Mouse (Mus musculus) MEL (cell line): ENCODE results near the gene Syn2.

Source experiments
- MAX ChIP-seq: IDR thresholded peaks from 2 replicates; pipeline ENCODE4 v1.6.1; 2011; ENCODE audit warnings: low read length, improper control_type of control experiment
- MYC ChIP-seq: IDR thresholded peaks from 2 replicates; pipeline ENCODE4 v1.6.1; 2011; ENCODE audit warnings: low read depth, mild to moderate bottlenecking, low read length, improper control_type of control experiment, moderate library complexity
- POLR2A ChIP-seq, 2 experiments: IDR thresholded peaks; 2 replicates each; pipeline ENCODE4 v1.6.1; 2011 to 2012; ENCODE audit warnings: low read length in 2 of 2, mild to moderate bottlenecking in 2 of 2, control low read depth in 1 of 2, improper control_type of control experiment in 1 of 2, low read depth in 1 of 2, moderate library complexity in 1 of 2; ENCODE audit not compliant: control insufficient read depth in 1 of 2, insufficient read depth in 1 of 2, poor library complexity in 1 of 2
- RAD21 ChIP-seq: IDR thresholded peaks from 2 replicates; pipeline ENCODE4 v1.6.1; 2011; ENCODE audit warnings: mild to moderate bottlenecking, low read depth, low read length, improper control_type of control experiment
- SMC3 ChIP-seq: IDR thresholded peaks from 2 replicates; pipeline ENCODE4 v1.6.1; 2011; ENCODE audit warnings: low read depth, low read length, improper control_type of control experiment
- TCF12 ChIP-seq: IDR thresholded peaks from 2 replicates; pipeline ENCODE4 v1.6.1; 2014; ENCODE audit warnings: low read depth, mild to moderate bottlenecking, inconsistent platforms, low read length, improper control_type of control experiment, moderate library complexity

DNA sequence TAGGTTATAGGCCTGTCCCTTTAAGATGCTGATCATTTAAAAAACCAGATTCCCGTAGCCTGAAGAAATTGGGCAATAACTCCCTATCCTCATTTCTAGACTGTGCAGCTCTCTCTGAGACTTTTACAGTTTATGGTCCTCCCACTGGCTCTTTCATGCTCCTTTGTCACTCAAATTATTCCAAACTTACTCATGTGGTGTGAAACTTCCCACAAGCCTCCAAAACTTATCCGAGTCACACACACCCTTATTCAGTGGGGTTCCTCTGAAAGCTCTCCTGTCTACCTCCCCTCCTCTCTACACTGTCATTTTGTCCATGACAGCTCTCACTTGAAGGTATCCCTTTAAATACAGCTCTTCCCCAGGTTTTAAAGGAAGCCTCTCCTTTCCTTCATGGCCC, 46.4 kb downstream of the Syn2 start:
- TF ChIP-seq POLR2A (IDR thresholded peaks at IDR 0.05; ENCODE audit: control insufficient read depth in 1 of 2, insufficient read depth in 1 of 2, low read depth in 1 of 2, low read length in 2 of 2, poor library complexity in 1 of 2) (no peak), SMC3 (no peak), MYC (no peak), RAD21 (no peak), MAX (no peak), TCF12 (no peak)
